Mouse (Mus musculus) liver, embryonic 15.5 days (tissue): Measurements from ENCODE around the gene Fstl4. TPM values are rescaled to one million over a fixed set of nuclear protein-coding genes. Genes with fewer than 3 reads are reported as not detected.

Experiments used
- ATAC-seq: fragments of 200-750 bp; cut with Nextera tagmentation; 2 replicates; pipeline ENCODE4 v1.8.0; 2017; ENCODE audit warnings: moderate number of reproducible peaks, mild to moderate bottlenecking, moderate library complexity; ENCODE audit not compliant: insufficient read depth
- H3K27ac ChIP-seq: fragments of 300-500 bp; sonication (generic); replicated peaks from 2 replicates; pipeline ENCODE4 v1.5.1; 2015; ENCODE audit warnings: mild to moderate bottlenecking, inconsistent platforms
- H3K27me3 ChIP-seq: fragments of 300-500 bp; sonication (generic); 2 replicates; pipeline ENCODE4 v1.6.1; 2015; ENCODE audit warnings: mild to moderate bottlenecking, inconsistent platforms
- H3K36me3 ChIP-seq: fragments of 300-500 bp; sonication (generic); replicated peaks from 2 replicates; pipeline ENCODE4 v1.6.1; 2015; ENCODE audit warnings: moderate library complexity, mild to moderate bottlenecking, inconsistent platforms
- H3K4me1 ChIP-seq: fragments of 300-500 bp; sonication (generic); replicated peaks from 2 replicates; pipeline ENCODE4 v1.6.1; 2015; ENCODE audit warnings: inconsistent platforms
- H3K4me2 ChIP-seq: fragments of 300-500 bp; sonication (generic); 2 replicates; pipeline ENCODE4 v1.6.1; 2015; ENCODE audit warnings: moderate library complexity, mild to moderate bottlenecking, inconsistent platforms
- H3K4me3 ChIP-seq: fragments of 300-500 bp; sonication (generic); replicated peaks from 2 replicates; pipeline ENCODE4 v1.5.1; 2015; ENCODE audit warnings: mild to moderate bottlenecking, inconsistent platforms
- H3K9ac ChIP-seq: fragments of 300-500 bp; sonication (generic); 2 replicates; pipeline ENCODE4 v1.6.1; 2015; ENCODE audit warnings: moderate library complexity, mild to moderate bottlenecking, inconsistent platforms
- H3K9me3 ChIP-seq: fragments of 300-500 bp; sonication (generic); replicated peaks from 2 replicates; pipeline ENCODE4 v1.6.1; 2016; ENCODE audit warnings: inconsistent platforms
- WGBS: fragments of 180-500 bp; shearing (Covaris S2); methylation state at CpG from one replicate; pipeline ENCODE4 v1.1.7; 2015; ENCODE audit warnings: mixed read lengths; ENCODE audit not compliant: insufficient replicate concordance; 5-methylcytosine and 5-hydroxymethylcytosine counted together
- polyA plus RNA-seq: library from polyadenylated mRNA; unstranded; fragments of >200 nt; fragmentation: Nextera tagmentation; extraction: Ambion mirVana; gene quantifications from 2 replicates; pipeline ENCODE4 v1.2.1, GENCODE M21; 2015

Gene Fstl4
- polyA plus RNA-seq, 1 experiment from 2014 or later = 0.13 TPM

DNA sequence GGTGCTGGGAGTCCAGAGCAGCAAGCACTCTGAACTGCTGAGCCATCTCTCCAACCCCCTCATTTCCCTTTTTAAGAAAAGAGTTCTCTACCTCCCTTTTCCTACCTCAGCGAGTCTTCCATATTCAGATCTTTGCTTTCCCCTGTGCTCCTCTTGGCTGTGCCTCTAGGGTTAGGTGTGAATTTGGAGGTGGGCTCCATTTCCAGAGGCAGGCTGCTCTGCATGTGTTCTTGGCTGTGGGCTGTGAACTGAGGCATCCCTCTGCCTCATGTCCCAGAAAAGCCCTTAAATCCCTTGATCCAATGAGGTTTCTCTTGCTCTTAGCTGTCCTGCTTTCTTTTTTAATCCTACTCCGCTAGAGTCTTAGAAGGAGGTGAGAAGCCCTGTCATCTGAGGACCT is 151.2 kb downstream of the Fstl4 start:
- WGBS = 59% methylated on average over 2 of the region's 2 CpGs
- Histone ChIP-seq H3K36me3 (no peaks in the 10 kb centered on the region), H3K4me3 (no peak overlapping the region)

DNA sequence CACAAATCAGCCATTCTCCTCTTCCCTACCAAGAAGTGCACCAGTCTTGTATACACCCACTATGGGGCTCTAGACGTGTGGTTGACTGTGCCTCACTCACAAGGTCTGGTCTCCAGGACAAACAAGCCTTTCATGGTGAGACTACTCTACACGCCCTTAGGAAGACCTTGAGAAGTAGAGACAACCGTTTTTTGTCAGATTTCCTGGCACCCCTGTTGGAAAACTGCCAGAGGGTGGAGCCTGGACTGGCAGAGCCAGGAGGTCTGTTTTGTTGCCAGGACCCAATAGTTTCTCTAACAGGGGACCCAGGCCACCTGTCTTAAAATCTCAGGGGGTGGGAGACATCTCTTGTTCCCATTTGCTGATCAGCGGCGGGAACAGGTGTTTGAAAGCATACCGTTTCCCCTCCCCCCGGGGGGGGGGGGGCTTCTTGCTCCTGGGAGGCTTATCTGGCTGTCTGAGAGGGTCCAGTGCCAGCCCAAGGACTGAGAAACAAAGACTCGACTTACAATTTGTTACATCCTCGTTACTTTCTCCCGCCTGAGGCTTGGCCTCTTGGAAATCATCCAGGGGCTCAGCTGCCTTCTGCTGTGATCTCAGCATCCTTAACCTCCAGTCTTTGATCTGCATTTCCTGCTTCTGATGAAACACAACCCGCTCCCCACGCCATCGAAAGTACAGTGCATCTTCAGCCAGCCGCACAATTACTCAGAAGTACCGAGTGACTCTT is 155.0 kb downstream of the Fstl4 start:
- ATAC-seq = no peak
- no peaks in the 10 kb centered on the region for H3K4me1 ChIP-seq
- no peak overlapping the region for H3K9ac ChIP-seq
- H3K4me3 ChIP-seq = no peak overlapping the region
- no peaks in the 10 kb centered on the region for H3K27me3 ChIP-seq
- H3K27ac ChIP-seq = no peak overlapping the region
- no peaks in the 10 kb centered on the region for H3K36me3 ChIP-seq
- WGBS = 49% methylated on average over 15 of the region's 15 CpGs
- H3K4me2 ChIP-seq = no peak overlapping the region
- H3K9me3 ChIP-seq = no peaks in the 10 kb centered on the region

More for the DNA sequence above, 151.2 kb downstream of the Fstl4 start:
- Histone ChIP-seq H3K27me3 (no peaks in the 10 kb centered on the region), H3K9me3 (no peaks in the 10 kb centered on the region), H3K4me2 (no peak overlapping the region), H3K9ac (no peak overlapping the region), H3K27ac (no peak overlapping the region), H3K4me1 (no peaks in the 10 kb centered on the region)
- ATAC-seq = no peak

DNA sequence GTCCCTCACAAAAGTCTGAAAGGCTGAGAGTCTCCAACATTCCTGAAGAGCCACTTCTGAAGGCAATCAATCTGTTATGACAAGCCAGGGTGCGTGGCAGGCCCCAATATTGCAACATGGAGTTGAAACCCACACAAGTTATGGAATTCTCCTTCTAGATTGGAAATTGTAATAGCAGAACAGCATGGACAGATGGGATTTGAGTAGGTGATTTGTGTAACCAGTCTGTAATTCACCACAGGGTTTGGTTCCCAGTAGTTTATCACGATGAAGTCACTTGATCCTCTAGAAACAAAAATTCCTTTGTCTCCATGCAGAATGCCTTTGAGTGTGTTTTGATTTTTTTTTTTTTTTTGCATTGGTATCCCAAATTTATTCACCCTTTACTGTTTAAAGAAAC is 159.8 kb downstream of the Fstl4 start:
- no peaks in the 10 kb centered on the region for H3K9me3 ChIP-seq
- H3K36me3 ChIP-seq = no peaks in the 10 kb centered on the region
- WGBS = 59% methylated on average over 2 of the region's 2 CpGs
- no peak overlapping the region for H3K4me2 ChIP-seq
- H3K4me1 ChIP-seq = no peaks in the 10 kb centered on the region
- no peak for ATAC-seq
- no peak overlapping the region for H3K27ac ChIP-seq
- H3K27me3 ChIP-seq = no peaks in the 10 kb centered on the region
- H3K4me3 ChIP-seq = no peak overlapping the region
- H3K9ac ChIP-seq = no peak overlapping the region

DNA sequence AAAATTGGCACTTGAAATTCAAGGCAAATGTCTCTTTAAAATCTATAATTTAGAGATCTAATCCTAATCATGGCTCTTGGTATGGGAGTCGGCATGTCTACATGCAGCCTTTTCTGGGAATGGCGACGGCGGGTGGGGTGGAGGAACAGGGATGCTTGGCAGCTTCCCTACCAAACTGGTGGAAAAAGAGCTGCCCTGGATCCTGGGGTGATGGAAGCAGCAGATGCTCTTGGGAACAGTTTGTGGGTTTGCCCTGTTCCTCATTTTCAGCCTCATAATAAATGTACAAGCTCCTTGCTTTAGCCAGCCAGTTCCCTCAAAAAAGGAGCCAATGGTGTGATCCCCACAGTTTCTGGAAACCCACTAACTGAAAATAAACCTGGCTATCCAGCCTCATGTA is 163.9 kb downstream of the Fstl4 start:
- Histone ChIP-seq H3K9ac (no peak overlapping the region), H3K27me3 (no peaks in the 10 kb centered on the region), H3K4me2 (no peak overlapping the region), H3K4me1 (no peaks in the 10 kb centered on the region), H3K27ac (no peak overlapping the region), H3K9me3 (no peaks in the 10 kb centered on the region), H3K4me3 (no peak overlapping the region), H3K36me3 (no peaks in the 10 kb centered on the region)
- no peak for ATAC-seq
- WGBS = 75% methylated on average over 4 of the region's 4 CpGs

DNA sequence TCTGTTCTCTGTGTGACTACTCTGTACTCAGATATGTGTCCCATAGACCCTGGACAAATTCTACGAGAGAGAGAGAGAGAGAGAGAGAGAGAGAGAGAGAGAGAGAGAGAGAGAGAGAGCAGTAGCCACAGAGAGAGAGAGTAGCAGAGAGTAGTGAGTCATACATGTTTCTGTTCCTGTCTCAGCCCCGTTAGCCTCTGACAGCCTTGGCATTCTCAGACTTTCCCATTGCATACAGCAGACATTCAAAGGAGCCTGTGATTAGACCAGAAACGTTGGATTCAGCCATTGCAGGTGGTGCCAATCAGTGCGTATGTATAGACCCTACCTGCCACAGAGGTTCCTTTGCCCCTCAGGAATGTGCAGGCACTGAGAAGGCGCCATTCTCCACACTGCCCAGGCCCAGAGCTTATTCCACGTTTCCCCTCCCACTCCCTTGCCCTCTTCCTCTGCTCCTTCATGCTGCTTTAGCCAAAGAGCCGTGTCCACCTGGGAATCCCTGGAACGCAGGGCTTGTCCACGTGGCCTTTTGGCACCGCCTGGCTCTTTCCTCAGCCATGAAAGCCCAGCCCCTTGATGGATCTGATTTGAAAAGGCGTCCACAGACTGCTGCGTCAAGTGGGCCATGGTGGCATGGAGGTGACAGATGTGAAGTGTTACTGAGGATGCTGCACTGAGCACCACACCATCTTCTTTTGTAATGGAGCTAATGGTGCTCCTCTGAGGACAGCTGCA is 175.1 kb downstream of the Fstl4 start:
- H3K9me3 ChIP-seq = no peaks in the 10 kb centered on the region
- no peak overlapping the region for H3K27ac ChIP-seq
- WGBS = 49% methylated on average over 12 of the region's 12 CpGs
- no peak for ATAC-seq
- H3K36me3 ChIP-seq = no peaks in the 10 kb centered on the region
- no peaks in the 10 kb centered on the region for H3K27me3 ChIP-seq
- no peak overlapping the region for H3K9ac ChIP-seq
- no peak overlapping the region for H3K4me3 ChIP-seq
- H3K4me2 ChIP-seq = no peak overlapping the region
- H3K4me1 ChIP-seq = no peaks in the 10 kb centered on the region

DNA sequence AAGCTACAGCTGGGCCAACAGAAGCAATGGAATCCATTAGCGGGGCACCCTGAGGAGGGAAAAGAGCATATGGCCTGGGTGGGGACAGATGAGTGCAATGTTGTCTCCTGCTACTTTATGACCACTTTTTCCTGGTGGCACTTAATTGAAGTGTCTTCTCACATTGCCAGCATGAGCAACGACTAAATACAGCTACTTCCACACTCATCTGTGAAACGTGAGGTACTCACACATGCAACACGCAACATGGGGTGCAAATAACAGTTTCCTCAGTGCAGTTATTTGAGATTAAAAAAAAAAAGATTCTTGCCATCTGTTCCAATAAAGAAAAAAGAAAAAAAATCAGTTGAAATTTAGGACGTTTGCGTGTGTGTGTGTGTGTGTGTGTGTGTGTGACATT is 178.5 kb downstream of the Fstl4 start:
- Histone ChIP-seq H3K9me3 (no peaks in the 10 kb centered on the region), H3K9ac (no peak overlapping the region), H3K4me1 (no peaks in the 10 kb centered on the region), H3K4me3 (no peak overlapping the region), H3K4me2 (no peak overlapping the region), H3K36me3 (no peaks in the 10 kb centered on the region), H3K27ac (no peak overlapping the region), H3K27me3 (no peaks in the 10 kb centered on the region)
- WGBS = 58% methylated on average over 6 of the region's 6 CpGs
- no peak for ATAC-seq

DNA sequence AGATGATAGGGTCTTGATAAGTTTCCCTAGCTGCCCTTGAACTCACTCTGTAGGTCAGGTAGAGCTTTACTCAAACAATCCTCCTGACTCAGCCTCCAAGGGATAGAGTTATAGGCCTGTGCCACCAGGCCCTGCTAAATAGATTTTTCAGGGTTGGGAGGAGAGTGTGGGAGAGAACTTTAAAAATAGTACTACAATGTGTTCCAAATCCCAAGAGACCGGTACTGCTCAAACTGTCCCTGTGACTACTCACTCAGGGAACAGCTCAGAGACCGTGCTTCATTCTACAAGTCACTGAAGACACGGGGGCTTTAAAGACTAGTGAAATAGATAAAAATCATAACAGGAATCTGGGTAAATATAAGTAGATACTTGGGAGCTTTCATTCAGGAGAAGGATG is 190.6 kb downstream of the Fstl4 start:
- no peaks in the 10 kb centered on the region for H3K4me1 ChIP-seq
- H3K27me3 ChIP-seq = no peaks in the 10 kb centered on the region
- no peak for ATAC-seq
- no peaks in the 10 kb centered on the region for H3K9me3 ChIP-seq
- H3K4me2 ChIP-seq = no peak overlapping the region
- WGBS = 70% methylated on average over 3 of the region's 3 CpGs
- H3K4me3 ChIP-seq = no peak overlapping the region
- H3K27ac ChIP-seq = no peak overlapping the region
- no peaks in the 10 kb centered on the region for H3K36me3 ChIP-seq
- no peak overlapping the region for H3K9ac ChIP-seq

DNA sequence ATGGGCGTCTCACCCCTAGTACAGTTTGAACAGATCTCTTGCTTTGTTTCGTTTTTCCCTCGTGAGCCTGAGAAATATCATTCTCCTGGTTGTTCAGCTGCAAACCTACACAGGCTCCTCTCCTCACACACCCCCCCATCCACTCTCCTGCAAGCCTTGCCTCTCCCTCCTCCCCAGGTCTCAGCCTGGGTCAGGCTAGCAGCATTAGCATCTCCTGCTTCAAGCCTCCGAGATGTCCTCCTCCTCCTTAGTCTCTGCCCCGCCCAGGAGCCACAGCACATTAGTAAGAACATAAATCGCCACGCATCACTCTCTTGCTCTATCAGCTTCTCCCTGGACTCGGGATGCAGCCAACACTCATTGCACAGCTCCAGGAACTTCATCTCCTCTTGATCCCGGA is 204.4 kb downstream of the Fstl4 start:
- ATAC-seq = no peak
- no peaks in the 10 kb centered on the region for H3K9me3 ChIP-seq
- H3K9ac ChIP-seq = no peak overlapping the region
- no peaks in the 10 kb centered on the region for H3K4me1 ChIP-seq
- H3K4me3 ChIP-seq = no peak overlapping the region
- no peak overlapping the region for H3K27ac ChIP-seq
- whole genome bisulfite sequencing = 54% methylated on average over 9 of the region's 9 CpGs
- no peak overlapping the region for H3K4me2 ChIP-seq
- no peaks in the 10 kb centered on the region for H3K36me3 ChIP-seq
- H3K27me3 ChIP-seq = no peaks in the 10 kb centered on the region

DNA sequence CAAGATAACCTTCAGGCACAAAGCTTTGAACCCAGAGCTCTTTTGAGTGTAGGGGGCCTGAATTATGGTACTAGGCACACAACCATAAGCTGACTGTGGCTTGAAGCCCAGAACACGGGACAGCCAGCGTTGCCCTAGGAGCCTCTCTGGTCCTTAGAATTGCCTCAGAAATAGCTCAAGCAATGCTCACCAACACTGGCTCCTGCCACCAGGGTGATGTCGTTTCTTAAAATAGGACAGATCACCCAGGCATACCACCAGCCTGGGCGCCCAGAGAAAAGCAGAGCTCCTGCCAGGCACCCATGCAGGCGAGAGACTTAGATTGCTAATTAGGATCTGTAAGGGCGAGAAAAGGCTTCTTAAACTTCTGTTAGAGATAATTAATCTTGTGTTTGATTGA is 206.0 kb downstream of the Fstl4 start:
- H3K27ac ChIP-seq = no peak overlapping the region
- 47% methylated on average over 6 of the region's 6 CpGs for WGBS
- no peaks in the 10 kb centered on the region for H3K27me3 ChIP-seq
- no peak overlapping the region for H3K4me3 ChIP-seq
- no peaks in the 10 kb centered on the region for H3K4me1 ChIP-seq
- no peak overlapping the region for H3K4me2 ChIP-seq
- no peak overlapping the region for H3K9ac ChIP-seq
- no peak for ATAC-seq
- no peaks in the 10 kb centered on the region for H3K9me3 ChIP-seq
- H3K36me3 ChIP-seq = no peaks in the 10 kb centered on the region

DNA sequence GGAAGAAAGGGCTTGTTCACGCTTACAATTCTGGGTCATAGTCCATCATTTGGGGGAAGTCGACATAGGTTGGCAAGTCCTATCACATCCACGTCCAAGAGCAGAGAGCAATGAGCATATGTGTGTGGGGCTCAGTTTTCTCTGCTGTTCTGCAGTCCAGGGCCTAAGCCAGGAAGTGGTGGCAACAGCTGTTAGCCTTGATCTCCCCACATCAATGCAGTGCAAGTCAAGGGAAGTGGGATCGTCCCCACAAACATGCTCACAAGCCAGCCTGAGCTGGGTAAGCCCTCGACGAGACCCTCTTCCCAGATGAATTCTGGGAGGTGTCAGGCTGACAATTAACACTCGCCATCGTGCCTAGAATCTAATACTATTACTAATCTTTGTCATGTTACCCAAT is 222.6 kb downstream of the Fstl4 start:
- H3K9me3 ChIP-seq = no peaks in the 10 kb centered on the region
- H3K36me3 ChIP-seq = no peaks in the 10 kb centered on the region
- H3K9ac ChIP-seq = no peak overlapping the region
- H3K4me3 ChIP-seq = no peak overlapping the region
- no peak for ATAC-seq
- no peaks in the 10 kb centered on the region for H3K27me3 ChIP-seq
- H3K4me1 ChIP-seq = no peaks in the 10 kb centered on the region
- H3K4me2 ChIP-seq = no peak overlapping the region
- 31% methylated on average over 8 of the region's 8 CpGs for WGBS
- H3K27ac ChIP-seq = no peak overlapping the region

DNA sequence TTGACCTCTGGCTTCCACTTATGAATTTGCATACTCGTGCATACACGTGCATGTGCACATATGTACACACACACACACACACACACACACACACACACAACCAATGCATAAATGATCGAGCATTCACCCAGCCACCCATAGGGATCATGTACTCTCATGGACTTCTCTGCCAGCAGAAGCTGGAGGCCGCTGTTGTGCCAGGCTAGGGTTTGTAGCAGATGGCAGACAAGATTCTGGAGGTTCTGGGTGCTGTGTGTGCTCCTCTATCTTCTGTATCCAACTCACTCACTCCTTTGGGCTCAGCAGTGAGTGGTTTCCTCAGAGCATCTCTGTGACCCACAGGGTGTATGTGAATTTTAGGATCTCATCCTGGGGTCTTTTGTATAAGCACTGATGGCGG is 230.3 kb downstream of the Fstl4 start:
- H3K4me1 ChIP-seq = no peaks in the 10 kb centered on the region
- WGBS = 57% methylated on average over 5 of the region's 5 CpGs
- no peak overlapping the region for H3K27ac ChIP-seq
- no peaks in the 10 kb centered on the region for H3K9me3 ChIP-seq
- no peak overlapping the region for H3K4me2 ChIP-seq
- no peaks in the 10 kb centered on the region for H3K36me3 ChIP-seq
- H3K27me3 ChIP-seq = no peaks in the 10 kb centered on the region
- no peak for ATAC-seq
- H3K9ac ChIP-seq = no peak overlapping the region
- H3K4me3 ChIP-seq = no peak overlapping the region
